Mouse (Mus musculus): Measurements from ENCODE around the gene Znrd1. TPM values are rescaled to one million over a fixed set of nuclear protein-coding genes. Genes with fewer than 3 reads are reported as not detected.

The Znrd1 gene
- 83.5 and 97.9 TPM in 2 replicates for polyA plus RNA-seq (2015; fragmentation: Nextera tagmentation; extraction: Ambion mirVana)

GRCm38 (mm10) chr17:36957999-36958743, at the start of gene Znrd1, which contains the start of gene Znrd1as:
Znrd1 (minus strand) TSS chr17:36958559.
Znrd1as (plus strand) TSS chr17:36958592.
- Histone ChIP-seq H3K4me1 (peaks cover 14% of the 10 kb centered on the region), H3K9ac (peak within 1 kb of the TSS; percentile 73), H3K27me3 (no peaks in the 10 kb centered on the region), H3K4me2 (peak within 1 kb of the TSS; percentile 72), H3K27ac (peak within 1 kb of the TSS; percentile 86), H3K36me3 (peaks cover 20% of the 10 kb centered on the region), H3K9me3 (no peaks in the 10 kb centered on the region), H3K4me3 (peak within 1 kb of the TSS; percentile 67)
- WGBS, result under 1% methylated on average over 46 of the region's 46 CpGs
- peak; percentile 95 for ATAC-seq (ENCODE audit: insufficient number of reproducible peaks, low FRiP score, low TSS enrichment, low read depth)

DNA sequence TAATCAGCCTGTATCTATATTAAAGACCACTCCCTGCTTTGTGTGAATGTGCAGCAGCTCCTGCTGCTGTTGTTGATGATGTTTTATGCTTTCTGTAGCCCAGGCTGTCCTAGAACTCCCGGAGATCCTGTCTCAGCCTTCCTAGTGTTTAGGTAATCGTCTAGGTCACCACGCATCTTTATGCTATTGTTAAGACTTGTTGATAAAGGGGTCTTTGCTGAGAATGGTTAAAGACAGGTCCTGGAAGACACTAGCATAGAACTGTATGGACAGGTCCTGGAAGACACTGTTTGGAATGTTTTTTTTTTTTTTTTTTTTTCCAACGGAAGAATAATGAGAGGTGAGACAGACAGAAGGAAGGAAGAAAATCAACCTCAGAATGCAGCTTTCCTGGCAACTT, 45.0 kb upstream of the Znrd1 start:
- peak overlapping the region; percentile 75 for H3K4me3 ChIP-seq
- WGBS, result 41% methylated on average over 4 of the region's 4 CpGs
- H3K9me3 ChIP-seq, result no peaks in the 10 kb centered on the region
- H3K9ac ChIP-seq, result peak overlapping the region; percentile 75; the same call in 1 of the 2 replicates
- H3K27me3 ChIP-seq, result no peaks in the 10 kb centered on the region
- H3K4me2 ChIP-seq, result peak overlapping the region; percentile 82
- peak overlapping the region; percentile 91; the same call in 1 of the 2 replicates for H3K27ac ChIP-seq
- peaks cover 7% of the 10 kb centered on the region for H3K4me1 ChIP-seq
- ATAC-seq (ENCODE audit: insufficient number of reproducible peaks, low FRiP score, low TSS enrichment, low read depth), result no peak
- H3K36me3 ChIP-seq, result peaks cover 25% of the 10 kb centered on the region

DNA sequence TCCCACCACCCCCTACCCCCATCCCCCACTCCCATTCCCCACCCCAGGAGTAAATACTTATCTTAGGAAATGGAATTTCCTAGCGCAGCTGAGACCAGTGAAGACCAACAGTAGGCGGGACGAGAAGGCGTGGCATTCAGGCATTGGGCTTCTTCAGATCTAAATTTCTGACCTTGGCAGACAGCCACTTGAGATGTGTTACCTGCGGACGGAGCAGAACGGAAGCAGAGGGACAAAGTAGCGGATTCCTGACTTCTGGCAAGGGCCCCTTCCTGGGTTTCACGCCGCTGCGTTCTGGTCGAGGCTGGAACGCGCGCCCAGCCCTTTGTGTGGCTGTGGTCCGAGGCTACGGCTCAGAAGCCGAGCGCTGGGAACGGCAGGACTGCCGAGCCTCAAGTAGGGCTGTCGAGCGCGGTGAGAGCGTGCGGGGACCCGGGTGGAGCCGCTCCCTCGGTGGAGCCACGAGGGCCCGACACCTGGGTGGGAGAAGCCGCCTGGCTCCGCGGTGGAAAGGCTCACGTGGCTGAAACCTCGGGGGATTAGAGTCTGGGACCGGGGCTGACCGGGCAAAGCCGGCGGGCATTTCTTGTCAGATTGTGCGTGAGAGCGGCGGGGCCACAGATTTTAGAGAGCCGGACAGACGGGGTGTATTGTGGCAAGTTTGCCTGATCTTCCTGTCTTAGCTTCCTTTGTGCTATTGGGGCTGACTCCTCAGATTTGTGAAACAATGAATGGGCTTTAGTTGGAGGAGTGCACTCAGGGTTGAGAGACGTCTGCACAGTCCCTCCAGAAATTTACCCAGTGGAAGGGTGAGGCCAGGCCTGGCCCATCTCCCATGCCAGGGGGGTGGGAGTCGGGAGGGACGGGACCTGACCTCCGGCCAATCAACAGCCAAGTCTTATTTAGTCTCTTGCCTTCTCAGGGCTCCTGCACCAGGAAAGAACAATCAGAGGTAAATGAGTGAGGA, 44.3 kb upstream of the Znrd1 start:
- peak overlapping the region; percentile 91 for H3K27ac ChIP-seq
- peaks cover 7% of the 10 kb centered on the region for H3K4me1 ChIP-seq
- peak; percentile 89 for ATAC-seq (ENCODE audit: insufficient number of reproducible peaks, low FRiP score, low TSS enrichment, low read depth)
- H3K9ac ChIP-seq, result peak overlapping the region; percentile 75
- H3K4me2 ChIP-seq, result peak overlapping the region; percentile 82
- H3K4me3 ChIP-seq, result peak overlapping the region; percentile 75
- H3K27me3 ChIP-seq, result no peaks in the 10 kb centered on the region
- no peaks in the 10 kb centered on the region for H3K9me3 ChIP-seq
- H3K36me3 ChIP-seq, result peaks cover 18% of the 10 kb centered on the region
- WGBS, result under 1% methylated on average over 49 of the region's 49 CpGs

DNA sequence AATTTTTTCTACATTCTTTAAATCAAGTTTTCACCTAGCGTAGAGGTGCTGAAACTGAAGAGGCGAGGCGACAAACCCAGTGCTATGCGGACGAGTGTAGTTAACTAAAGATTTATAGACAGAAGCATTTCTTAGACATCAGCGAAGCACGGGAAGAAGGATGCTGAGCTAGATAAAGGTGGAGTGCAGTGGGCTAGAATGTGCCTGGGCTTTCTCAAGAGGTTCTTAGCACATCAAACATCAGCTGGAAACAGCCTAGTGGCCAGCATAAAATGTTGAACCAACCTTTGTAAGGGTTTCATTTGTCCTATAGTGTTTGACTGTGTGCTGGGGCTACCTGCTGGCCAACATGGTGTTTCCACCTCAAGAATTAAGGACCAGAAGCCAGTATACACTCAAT, 42.5 kb upstream of the Znrd1 start, which contains the start of gene Zfp57:
Gene Zfp57, plus strand, starts transcription at position 301 of the 400 bp plus-strand sequence.
- Histone ChIP-seq H3K4me2 (peak within 1 kb of the TSS; percentile 82), H3K9me3 (no peaks in the 10 kb centered on the region), H3K9ac (no peak within 1 kb of the TSS), H3K4me3 (peak within 1 kb of the TSS; percentile 75), H3K36me3 (peaks cover 2% of the 10 kb centered on the region), H3K27me3 (no peaks in the 10 kb centered on the region), H3K4me1 (peaks cover 7% of the 10 kb centered on the region), H3K27ac (no peak within 1 kb of the TSS)
- ATAC-seq (ENCODE audit: insufficient number of reproducible peaks, low FRiP score, low TSS enrichment, low read depth), result no peak
- 91% methylated on average over 7 of the region's 7 CpGs for WGBS

- H3K9me3 ChIP-seq, result no peaks in the 10 kb centered on the region
- H3K27me3 ChIP-seq, result no peaks in the 10 kb centered on the region
- no peak overlapping the region for H3K4me2 ChIP-seq
- WGBS, result 74% methylated on average over 2 of the region's 2 CpGs
- peaks cover 4% of the 10 kb centered on the region for H3K4me1 ChIP-seq
- H3K9ac ChIP-seq, result no peak overlapping the region
- ATAC-seq (ENCODE audit: insufficient number of reproducible peaks, low FRiP score, low TSS enrichment, low read depth), result no peak
- no peak overlapping the region for H3K4me3 ChIP-seq
- no peaks in the 10 kb centered on the region for H3K36me3 ChIP-seq
- H3K27ac ChIP-seq, result no peak overlapping the region
Measured at GRCm38 (mm10) chr17:36998477-36998876, 40.1 kb upstream of the Znrd1 start.

DNA sequence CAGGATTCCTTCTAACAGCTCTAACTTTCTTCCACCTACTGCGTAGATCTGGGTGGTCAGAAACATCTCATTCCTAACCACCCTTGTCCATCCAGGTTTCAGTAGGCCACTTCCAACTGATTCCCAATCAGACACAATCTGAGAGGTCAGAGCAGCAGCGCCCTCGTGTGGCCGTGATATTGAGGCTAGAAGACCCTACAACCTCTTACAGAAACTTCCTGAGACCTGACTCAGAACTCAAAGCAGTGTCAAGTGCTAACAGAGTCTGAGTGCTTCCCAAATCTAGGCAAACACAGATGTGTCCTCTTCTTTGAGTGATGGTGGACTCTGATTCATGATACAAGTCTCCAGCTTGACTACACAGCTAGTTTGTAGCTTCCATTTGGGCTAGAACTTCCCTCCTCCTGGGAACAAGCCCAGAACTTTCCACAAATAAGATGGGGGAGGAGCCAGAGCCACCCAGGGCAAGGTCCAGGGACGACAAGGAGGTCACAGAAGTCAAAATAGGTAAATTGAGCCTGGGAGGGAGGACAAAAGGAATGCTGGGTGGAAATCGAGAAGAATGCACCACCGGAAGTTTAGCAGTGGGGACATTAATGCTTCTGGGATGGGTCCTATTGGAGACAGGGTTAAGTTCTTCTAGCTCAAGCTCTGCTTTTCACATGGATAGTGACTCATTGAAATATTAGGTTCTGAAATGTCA, 38.8 kb upstream of the Znrd1 start:
- H3K4me3 ChIP-seq, result no peak overlapping the region
- H3K9me3 ChIP-seq, result no peaks in the 10 kb centered on the region
- WGBS, result 26% methylated on average over 7 of the region's 7 CpGs
- H3K9ac ChIP-seq, result no peak overlapping the region
- H3K27me3 ChIP-seq, result no peaks in the 10 kb centered on the region
- no peaks in the 10 kb centered on the region for H3K4me1 ChIP-seq
- H3K27ac ChIP-seq, result no peak overlapping the region
- ATAC-seq (ENCODE audit: insufficient number of reproducible peaks, low FRiP score, low TSS enrichment, low read depth), result no peak
- no peak overlapping the region for H3K4me2 ChIP-seq
- no peaks in the 10 kb centered on the region for H3K36me3 ChIP-seq

DNA sequence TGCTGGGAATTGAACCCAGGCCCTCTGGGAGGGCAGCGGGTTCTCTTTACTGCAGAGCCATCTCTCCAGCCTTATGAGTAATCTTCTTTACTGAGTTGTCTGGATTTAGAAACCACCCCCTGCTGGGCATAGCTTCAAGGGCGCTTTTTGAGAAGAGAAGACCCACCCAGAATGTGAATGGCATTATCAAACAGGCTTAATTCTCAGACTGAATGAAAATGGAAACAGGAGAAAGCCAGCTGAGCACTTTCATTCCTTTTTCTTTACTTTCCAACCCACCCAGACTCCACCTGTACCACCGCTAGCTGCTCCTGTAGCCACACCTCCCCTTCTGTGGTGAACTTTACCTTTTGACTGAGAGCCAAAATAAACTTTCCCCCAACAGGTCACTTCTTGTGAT, 37.1 kb upstream of the Znrd1 start:
- Histone ChIP-seq H3K36me3 (no peaks in the 10 kb centered on the region), H3K27ac (no peak overlapping the region), H3K4me1 (no peaks in the 10 kb centered on the region), H3K4me2 (no peak overlapping the region), H3K9me3 (no peaks in the 10 kb centered on the region), H3K4me3 (no peak overlapping the region), H3K27me3 (0 out of 2 replicates have a peak, but pooled peaks cover 4% of the 10 kb centered on the region), H3K9ac (no peak overlapping the region)
- no peak for ATAC-seq (ENCODE audit: insufficient number of reproducible peaks, low FRiP score, low TSS enrichment, low read depth)
- WGBS, result 82% methylated on average over 3 of the region's 3 CpGs

DNA sequence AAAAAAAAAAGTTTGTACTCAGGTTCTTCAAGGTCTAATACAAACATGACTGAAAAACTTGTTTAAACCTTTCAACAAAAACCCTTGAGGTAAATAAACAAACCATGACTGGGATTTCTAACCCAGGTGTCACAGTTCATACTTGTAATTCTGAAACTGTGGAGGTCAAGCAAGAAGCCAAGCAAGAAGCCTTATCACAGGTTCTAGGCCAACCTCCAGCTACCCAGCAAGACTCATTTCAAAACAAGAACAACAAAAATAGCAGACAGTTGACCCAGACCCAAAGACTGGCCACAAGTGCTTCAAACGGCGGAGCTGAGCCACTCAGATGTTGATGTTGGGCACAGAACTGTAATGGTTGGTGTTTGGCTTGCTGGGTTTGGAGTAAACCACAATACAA, 36.2 kb upstream of the Znrd1 start:
- Histone ChIP-seq H3K27me3 (0 out of 2 replicates have a peak, but pooled peaks cover 6% of the 10 kb centered on the region), H3K4me1 (no peaks in the 10 kb centered on the region), H3K4me2 (no peak overlapping the region), H3K36me3 (no peaks in the 10 kb centered on the region), H3K9ac (no peak overlapping the region), H3K4me3 (no peak overlapping the region), H3K27ac (no peak overlapping the region), H3K9me3 (no peaks in the 10 kb centered on the region)
- no peak for ATAC-seq (ENCODE audit: insufficient number of reproducible peaks, low FRiP score, low TSS enrichment, low read depth)
- WGBS, result 96% methylated on average over 2 of the region's 2 CpGs

GRCm38 (mm10) chr17:36993770-36994325, 35.5 kb upstream of the Znrd1 start:
- H3K27me3 ChIP-seq, result peaks cover 12% of the 10 kb centered on the region
- 88% methylated on average over 4 of the region's 4 CpGs for WGBS
- no peak overlapping the region for H3K9ac ChIP-seq
- no peak overlapping the region for H3K4me3 ChIP-seq
- no peaks in the 10 kb centered on the region for H3K36me3 ChIP-seq
- no peaks in the 10 kb centered on the region for H3K9me3 ChIP-seq
- ATAC-seq (ENCODE audit: insufficient number of reproducible peaks, low FRiP score, low TSS enrichment, low read depth), result no peak
- H3K4me1 ChIP-seq, result no peaks in the 10 kb centered on the region
- H3K4me2 ChIP-seq, result no peak overlapping the region
- no peak overlapping the region for H3K27ac ChIP-seq

- ATAC-seq (ENCODE audit: insufficient number of reproducible peaks, low FRiP score, low TSS enrichment, low read depth), result no peak
Measured at GRCm38 (mm10) chr17:36992336-36993104, 34.2 kb upstream of the Znrd1 start.

More at GRCm38 (mm10) chr17:36992336-36993104, 34.2 kb upstream of the Znrd1 start:
- no peaks in the 10 kb centered on the region for H3K9me3 ChIP-seq
- no peak overlapping the region for H3K4me3 ChIP-seq
- 0 out of 2 replicates have a peak, but pooled peaks cover 3% of the 10 kb centered on the region for H3K4me1 ChIP-seq
- H3K36me3 ChIP-seq, result no peaks in the 10 kb centered on the region
- H3K4me2 ChIP-seq, result no peak overlapping the region
- no peak overlapping the region for H3K27ac ChIP-seq
- no peak overlapping the region for H3K9ac ChIP-seq
- H3K27me3 ChIP-seq, result peaks cover 26% of the 10 kb centered on the region
- WGBS, result 56% methylated on average over 3 of the region's 3 CpGs
